Mouse (Mus musculus): ENCODE measurements around the gene Nlk.

DNA sequence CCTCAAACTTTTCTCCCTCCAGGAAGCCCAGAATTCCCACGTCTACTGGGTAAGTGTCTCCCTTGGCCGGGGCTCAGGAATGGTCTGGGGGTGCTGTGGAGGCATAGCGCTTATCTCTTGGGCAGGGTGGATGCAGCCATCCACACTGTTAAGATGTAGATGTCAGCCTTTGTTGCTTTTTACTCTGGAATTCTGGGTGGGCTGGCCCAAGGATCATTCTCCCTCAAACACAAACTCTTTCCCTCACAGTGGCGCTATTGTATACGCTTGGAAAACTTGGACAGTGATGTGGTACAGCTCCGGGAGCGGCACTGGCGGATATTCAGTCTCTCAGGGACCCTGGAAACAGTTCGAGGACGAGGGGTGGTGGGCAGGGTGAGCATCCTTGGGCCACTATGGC, 178.2 kb downstream of the Nlk start:
- TF ChIP-seq POLR2A (IDR thresholded peaks at IDR 0.05; ENCODE audit: low read depth, low read length) (no peak), CTCF (IDR thresholded peaks at IDR 0.05; ENCODE audit: extremely low read depth, insufficient read depth, insufficient read length, insufficient replicate concordance) (no peak)

All from spleen, adult 2 months (tissue).